Mouse (Mus musculus): ENCODE data around the gene Slc6a20b. TPM values are rescaled to one million over a fixed set of nuclear protein-coding genes. Genes with fewer than 3 reads are reported as not detected.

Slc6a20b gene
- total RNA-seq, 2 experiments from 2014 or later, result 0.21 TPM; not detected in 1

DNA sequence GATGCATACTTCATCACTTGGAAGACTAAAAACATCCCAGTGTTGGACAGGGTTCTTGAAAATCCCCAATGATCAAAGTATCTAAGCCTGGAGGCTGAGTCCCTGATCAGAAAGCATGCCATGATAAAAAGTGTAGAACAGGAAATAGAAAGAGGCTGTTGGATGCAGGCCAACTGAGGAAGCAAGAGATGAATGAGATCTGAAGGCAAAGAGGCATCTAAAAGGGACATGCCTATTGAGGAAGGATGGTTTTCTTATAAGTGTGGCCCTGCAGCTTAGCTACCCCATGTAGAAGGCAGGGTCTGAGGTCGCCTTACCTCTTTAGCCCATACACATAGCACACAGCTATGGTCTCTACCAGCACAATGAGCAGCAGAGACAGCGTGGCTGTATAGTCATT lies 35.5 kb downstream of the Slc6a20b start:
- ATAC-seq (replicated peaks; ENCODE audit: poor library complexity, severe bottlenecking), result no peak

DNA sequence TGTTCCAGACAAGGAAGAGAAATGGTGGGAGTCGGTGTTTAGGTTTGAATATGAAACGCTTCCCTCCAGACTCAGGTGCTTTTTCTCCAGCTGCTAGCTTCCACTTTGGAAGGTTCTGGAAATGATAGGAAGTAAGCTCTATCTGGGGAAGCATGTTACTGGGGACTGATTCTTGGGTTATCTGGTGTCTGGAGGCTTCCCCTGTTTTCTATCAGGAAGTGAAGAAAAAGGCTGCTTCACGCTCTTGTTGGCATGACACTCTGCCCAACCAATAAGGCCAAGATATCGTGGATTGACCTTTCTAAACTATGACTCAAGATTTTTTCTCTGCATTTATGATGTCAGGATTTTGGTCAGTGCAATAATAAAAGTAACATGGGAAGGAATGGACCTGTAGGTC lies 37.2 kb downstream of the Slc6a20b start:
- no peak; the same call in 1 of the 2 replicates for ATAC-seq (replicated peaks; ENCODE audit: poor library complexity, severe bottlenecking)

DNA sequence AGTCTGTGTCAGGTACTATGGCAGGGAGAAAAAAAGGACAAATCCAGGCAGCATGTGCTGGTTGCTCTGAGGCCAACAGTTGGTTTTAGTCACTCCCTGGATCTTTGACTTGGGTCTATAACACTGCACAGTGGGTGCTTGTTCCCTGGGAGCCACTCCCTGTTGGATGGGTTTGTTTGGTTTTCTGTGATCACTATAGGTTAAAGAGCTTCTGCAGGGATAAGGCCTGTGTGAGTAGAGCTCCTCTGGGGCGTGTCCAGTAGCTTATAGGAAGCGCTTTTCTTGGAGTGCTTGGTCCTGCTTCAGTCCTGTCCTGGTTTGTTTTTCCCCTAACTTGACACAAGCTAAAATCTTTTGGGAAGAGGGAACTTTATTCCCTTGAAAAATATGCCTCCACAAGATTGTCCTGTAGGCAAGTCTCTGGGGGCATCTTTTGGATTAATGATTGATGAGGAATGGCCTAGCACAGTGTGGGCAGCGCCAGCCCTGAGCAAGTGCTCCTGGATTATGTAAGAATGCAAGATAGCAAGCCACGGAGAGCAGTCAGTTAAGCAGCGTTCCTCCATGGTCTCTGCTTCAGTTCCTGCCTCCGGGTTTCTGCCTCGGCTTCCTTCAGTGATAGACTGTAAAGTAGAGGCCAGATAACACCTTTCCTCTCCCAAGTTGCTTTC lies 43.0 kb downstream of the Slc6a20b start:
- ATAC-seq (replicated peaks; ENCODE audit: poor library complexity, severe bottlenecking), result no peak

DNA sequence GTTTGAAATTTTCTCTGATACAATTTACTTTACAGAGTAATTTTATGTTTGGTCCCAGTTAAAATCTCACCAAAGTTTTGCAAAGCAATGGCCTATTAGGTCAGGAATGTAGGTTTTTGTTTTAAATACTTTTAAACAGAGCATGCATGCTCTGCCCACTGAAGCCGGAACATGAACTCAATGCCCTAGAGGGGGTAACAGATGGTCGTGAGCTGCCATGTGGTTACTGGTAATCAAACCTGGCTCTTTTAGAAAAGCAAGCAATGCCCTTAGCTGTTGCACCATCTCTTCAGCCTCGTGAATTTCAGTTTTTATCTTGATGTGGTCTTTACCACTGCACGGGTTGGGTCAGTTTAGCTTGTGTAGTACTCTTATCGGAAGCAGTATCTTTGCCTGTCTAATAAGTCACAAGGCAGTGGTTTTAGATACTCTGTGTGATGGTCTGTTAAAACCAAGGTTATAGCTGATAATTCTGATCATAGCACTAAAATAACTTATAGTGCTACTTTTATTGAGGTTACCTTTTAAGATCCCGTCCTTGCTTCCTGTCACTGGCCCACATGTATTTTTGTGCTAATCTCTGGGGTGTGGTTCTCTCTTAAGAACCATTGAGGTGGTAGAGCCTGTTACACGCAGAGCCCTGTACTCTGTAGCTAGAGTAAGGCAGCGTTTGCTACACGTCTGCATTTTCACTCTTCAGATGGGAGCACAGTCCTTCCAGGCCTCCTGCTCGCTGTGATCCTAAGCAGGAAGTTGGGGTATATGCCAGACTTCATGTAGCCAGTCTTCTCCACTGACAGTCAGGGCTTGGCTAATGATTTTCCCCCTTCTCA lies 54.8 kb downstream of the Slc6a20b start:
- ATAC-seq (replicated peaks; ENCODE audit: poor library complexity, severe bottlenecking), result no peak; the same call in 1 of the 2 replicates

DNA sequence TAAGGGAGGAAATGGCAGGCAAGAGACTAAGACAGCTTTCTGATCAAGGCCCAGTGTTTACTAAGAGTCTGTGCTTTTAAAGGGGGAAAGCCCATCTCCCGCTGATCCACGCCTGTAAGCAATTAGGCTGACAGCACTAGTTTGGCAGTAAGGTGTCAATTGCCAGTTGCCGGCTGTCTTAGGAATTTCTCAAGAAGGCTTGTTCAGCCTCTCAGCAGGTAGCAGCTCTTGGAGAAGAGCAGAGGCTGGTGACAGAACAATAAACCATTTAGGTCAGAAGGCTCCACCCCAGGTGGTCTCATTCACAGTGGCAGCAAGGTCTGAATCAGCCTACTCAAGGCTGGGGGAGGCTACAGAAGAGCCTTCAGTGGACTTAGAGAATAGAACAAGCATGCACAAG lies 77.8 kb downstream of the Slc6a20b start:
- no peak for ATAC-seq (replicated peaks; ENCODE audit: poor library complexity, severe bottlenecking)

Other genes with a start within 250 kb of the Slc6a20b start
- gene Limd1, start 153.9 kb downstream of the Slc6a20b start, total RNA-seq (2014; fragmentation: Nextera tagmentation), result 26.3 and 29.8 TPM in 2 replicates
- 24.4 and 26.2 TPM in 2 replicates for gene Limd1, start 153.9 kb downstream of the Slc6a20b start, total RNA-seq (2017)
- 25.8 and 32.2 TPM in 2 replicates for gene Sacm1l, start 102.8 kb downstream of the Slc6a20b start, total RNA-seq (2014; fragmentation: Nextera tagmentation)
- 32.8 and 42.3 TPM in 2 replicates for gene Sacm1l, start 102.8 kb downstream of the Slc6a20b start, total RNA-seq (2017)
- not detected in 2 replicates for gene Ccr9, start 45.9 kb upstream of the Slc6a20b start, total RNA-seq (2014; fragmentation: Nextera tagmentation)
- 0.13 TPM in 1 of 2 replicates, not detected in the other for gene Ccr9, start 45.9 kb upstream of the Slc6a20b start, total RNA-seq (2017)
- gene Slc6a20a, start 46.3 kb upstream of the Slc6a20b start, total RNA-seq (2014; fragmentation: Nextera tagmentation), result not detected in 2 replicates
- gene Slc6a20a, start 46.3 kb upstream of the Slc6a20b start, total RNA-seq (2017), result not detected in 2 replicates
- 32.8 and 34.2 TPM in 2 replicates for gene Lztfl1, start 85.1 kb upstream of the Slc6a20b start, total RNA-seq (2014; fragmentation: Nextera tagmentation)
- gene Lztfl1, start 85.1 kb upstream of the Slc6a20b start, total RNA-seq (2017), result 33.9 and 35.4 TPM in 2 replicates
- gene Cxcr6, start 173.9 kb upstream of the Slc6a20b start, total RNA-seq (2014; fragmentation: Nextera tagmentation), result not detected in 2 replicates
- not detected in 2 replicates for gene Cxcr6, start 173.9 kb upstream of the Slc6a20b start, total RNA-seq (2017)
- gene Fyco1, start 219.3 kb upstream of the Slc6a20b start, total RNA-seq (2014; fragmentation: Nextera tagmentation), result 19.1 and 28.6 TPM in 2 replicates
- 10.7 and 15.1 TPM in 2 replicates for gene Fyco1, start 219.3 kb upstream of the Slc6a20b start, total RNA-seq (2017)
- gene Xcr1, start 229.5 kb upstream of the Slc6a20b start, total RNA-seq (2014; fragmentation: Nextera tagmentation), result not detected in 2 replicates
- 0.13 TPM in 1 of 2 replicates, not detected in the other for gene Xcr1, start 229.5 kb upstream of the Slc6a20b start, total RNA-seq (2017)